Mouse (Mus musculus) hindbrain, postnatal 0 days (tissue): ENCODE measurements around the gene Stat6. TPM values are rescaled to one million over a fixed set of nuclear protein-coding genes. Genes with fewer than 3 reads are reported as not detected.

Experiments
- ATAC-seq: fragments of 200-750 bp; cut with Nextera tagmentation; 2 replicates; pipeline ENCODE4 v1.8.0; 2017; ENCODE audit warnings: mild to moderate bottlenecking, moderate TSS enrichment, moderate library complexity
- DNase-seq: peaks from one replicate; pipeline ENCODE4 v3.0.0-alpha.2; 2015; ENCODE audit warnings: low spot score
- H3K27ac ChIP-seq: fragments of 300-500 bp; sonication (generic); 2 replicates; pipeline ENCODE4 v1.5.1; 2014; ENCODE audit warnings: mild to moderate bottlenecking
- H3K27me3 ChIP-seq: fragments of 300-500 bp; sonication (generic); 2 replicates; pipeline ENCODE4 v1.6.1; 2014; ENCODE audit warnings: low read length, mixed read lengths; ENCODE audit not compliant: insufficient read depth
- H3K36me3 ChIP-seq: fragments of 300-500 bp; sonication (generic); 2 replicates; pipeline ENCODE4 v1.6.1; 2014; ENCODE audit warnings: low read length, mixed read lengths; ENCODE audit not compliant: insufficient read depth
- H3K4me1 ChIP-seq: fragments of 300-500 bp; sonication (generic); 2 replicates; pipeline ENCODE4 v1.6.1; 2014; ENCODE audit warnings: antibody characterized with exemption, low read length, mixed read lengths; ENCODE audit not compliant: insufficient read depth
- H3K4me2 ChIP-seq: fragments of 300-500 bp; sonication (generic); 2 replicates; pipeline ENCODE4 v1.6.1; 2014; ENCODE audit warnings: low read depth, mild to moderate bottlenecking, low read length, moderate library complexity, mixed read lengths
- H3K4me3 ChIP-seq: fragments of 300-500 bp; sonication (generic); 2 replicates; pipeline ENCODE4 v1.5.1; 2014; ENCODE audit warnings: low read length
- H3K9ac ChIP-seq: fragments of 300-500 bp; sonication (generic); replicated peaks from 2 replicates; pipeline ENCODE4 v1.6.1; 2014; ENCODE audit warnings: mild to moderate bottlenecking, low read length, moderate library complexity, mixed read lengths
- H3K9me3 ChIP-seq: fragments of 300-500 bp; sonication (generic); 2 replicates; pipeline ENCODE4 v1.6.1; 2016; ENCODE audit warnings: low read length, mixed read lengths
- CTCF ChIP-seq: IDR thresholded peaks from 2 replicates; pipeline ENCODE4 v1.5.1; 2016; ENCODE audit warnings: antibody characterized with exemption, control low read depth, low read depth
- WGBS: fragments of 180-500 bp; shearing (Covaris S2); extraction: QIAGEN DNeasy Blood & Tissue Kit; methylation state at CpG from one replicate; pipeline ENCODE4 v1.1.7; 2014; 5-methylcytosine and 5-hydroxymethylcytosine counted together
- polyA plus RNA-seq: library from polyadenylated mRNA; unstranded; fragments of >200 nt; fragmentation: Nextera tagmentation; extraction: Ambion mirVana; gene quantifications from 2 replicates; pipeline ENCODE4 v1.2.1, GENCODE M21; 2015
- total RNA-seq: library from RNA; depleted of rRNA; stranded (reverse); fragments of >200 nt; gene quantifications from 2 replicates; pipeline ENCODE4 v1.2.3, GENCODE M21; 2014

Stat6 gene
- total and polyA plus RNA-seq, 2 experiments from 2014 or later: 4.7 to 5.3 TPM

DNA sequence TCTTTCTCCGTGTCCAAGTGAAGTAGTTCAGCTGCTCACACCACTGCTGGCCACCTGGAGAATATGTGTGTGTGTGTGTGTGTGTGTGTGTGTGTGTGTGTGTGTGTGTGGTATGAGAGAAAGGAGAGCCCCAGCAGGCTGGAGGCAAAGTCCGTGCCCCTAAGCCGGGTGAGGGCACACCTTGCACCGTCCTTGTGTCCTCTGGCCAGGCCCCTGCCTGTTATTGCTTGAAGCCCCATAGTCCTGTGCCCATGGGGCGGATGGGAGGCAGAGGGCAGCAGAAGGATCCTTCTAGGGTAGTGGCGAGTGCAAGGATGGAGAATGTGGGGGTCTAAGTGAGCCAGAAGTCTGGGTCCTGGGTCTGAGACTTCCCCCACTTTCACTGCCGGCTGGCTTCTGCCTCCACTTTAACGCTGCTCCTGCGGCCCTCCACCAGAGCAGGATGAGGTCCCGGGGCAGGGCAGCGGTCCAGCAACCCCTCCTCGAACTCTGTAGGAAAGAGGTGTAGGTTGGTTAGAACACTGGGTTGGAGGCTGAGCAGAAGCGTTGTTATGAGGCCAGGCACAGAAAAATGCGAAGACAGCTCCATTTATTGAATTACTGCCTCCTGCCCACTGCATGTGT is 18.6 kb downstream of the Stat6 start:
- no peak for TF ChIP-seq CTCF

DNA sequence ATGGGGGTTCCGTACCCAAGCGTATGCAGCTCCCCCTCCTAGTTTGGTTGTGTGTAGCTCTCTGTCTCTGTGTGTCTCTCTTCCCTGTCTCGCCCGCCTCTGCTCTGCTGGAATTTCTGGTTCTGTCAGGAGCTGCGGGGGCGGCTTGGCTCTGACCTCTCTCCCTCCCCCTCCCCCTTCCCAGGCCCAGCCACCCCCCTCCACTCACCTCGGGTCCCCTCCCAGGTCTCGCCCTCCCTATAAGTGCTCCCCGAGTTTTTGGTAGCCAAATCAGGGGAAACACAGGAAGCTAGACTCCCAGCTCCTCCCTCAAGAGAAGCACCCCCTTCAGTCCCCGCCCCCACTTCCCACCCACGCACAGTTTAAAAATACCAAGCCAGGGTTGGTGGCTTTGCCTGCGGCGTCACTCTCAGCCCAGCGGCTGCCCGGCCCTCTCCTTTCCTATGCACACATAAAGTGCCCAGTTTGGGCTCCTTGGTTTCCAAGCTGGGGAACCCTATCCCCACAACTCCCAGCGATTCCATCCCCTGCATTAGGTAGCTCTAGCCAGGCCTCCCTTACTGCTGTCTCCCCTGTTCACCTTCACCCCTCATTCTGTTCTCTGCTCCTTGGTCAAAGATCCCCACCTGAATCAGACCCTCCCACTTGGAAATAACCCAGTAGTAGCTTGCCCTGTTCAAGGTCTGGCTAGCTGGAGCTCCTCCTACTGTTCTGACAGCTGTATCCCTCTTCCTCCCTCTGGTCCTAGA is 19.3 kb downstream of the Stat6 start:
- Histone ChIP-seq H3K27me3 (peaks cover 11% of the 10 kb centered on the region), H3K9me3 (no peaks in the 10 kb centered on the region), H3K9ac (0 out of 2 replicates have a peak overlapping the region, but pooled peaks have one; percentile 28), H3K27ac (peak overlapping the region; percentile 8; the same call in 1 of the 2 replicates), H3K4me3 (peak overlapping the region; percentile 11; the same call in 1 of the 2 replicates), H3K4me1 (peaks cover 5% of the 10 kb centered on the region; the same call in 1 of the 2 replicates), H3K36me3 (no peaks in the 10 kb centered on the region), H3K4me2 (peak overlapping the region; percentile 54)
- DNase-seq (peak; percentile 53), ATAC-seq (no peak)
- no peak for TF ChIP-seq CTCF
- WGBS: 4% methylated on average over 16 of the region's 16 CpGs

More for the DNA sequence above, 18.6 kb downstream of the Stat6 start:
- Histone ChIP-seq H3K9ac (0 out of 2 replicates have a peak overlapping the region, but pooled peaks have one; percentile 28), H3K4me2 (peak overlapping the region; percentile 54), H3K27ac (no peak overlapping the region), H3K4me3 (peak overlapping the region; percentile 11; the same call in 1 of the 2 replicates), H3K27me3 (peaks cover 9% of the 10 kb centered on the region), H3K36me3 (no peaks in the 10 kb centered on the region), H3K9me3 (no peaks in the 10 kb centered on the region), H3K4me1 (peaks cover 5% of the 10 kb centered on the region; the same call in 1 of the 2 replicates)
- DNase-seq: no peak
- ATAC-seq: no peak
- 21% methylated on average over 14 of the region's 14 CpGs for WGBS

GRCm38 (mm10) chr10:127662666-127663253 is 20.0 kb downstream of the Stat6 start:
- DNase-seq (peak; percentile 51), ATAC-seq (no peak)
- H3K27me3 ChIP-seq: peaks cover 11% of the 10 kb centered on the region
- peak overlapping the region; percentile 54 for H3K4me2 ChIP-seq
- no peak overlapping the region; the same call in 1 of the 2 replicates for H3K4me3 ChIP-seq
- 16% methylated on average over 19 of the region's 19 CpGs for WGBS
- H3K27ac ChIP-seq: peak overlapping the region; percentile 8; the same call in 1 of the 2 replicates
- peak; percentile 42 for TF ChIP-seq CTCF
- H3K4me1 ChIP-seq: peaks cover 5% of the 10 kb centered on the region; the same call in 1 of the 2 replicates
- H3K9me3 ChIP-seq: no peaks in the 10 kb centered on the region
- no peak overlapping the region for H3K9ac ChIP-seq
- no peaks in the 10 kb centered on the region for H3K36me3 ChIP-seq

GRCm38 (mm10) chr10:127663590-127663989 is 20.8 kb downstream of the Stat6 start:
- H3K9ac ChIP-seq: no peak overlapping the region
- H3K36me3 ChIP-seq: no peaks in the 10 kb centered on the region
- no peak overlapping the region for H3K27ac ChIP-seq
- peaks cover 11% of the 10 kb centered on the region for H3K27me3 ChIP-seq
- WGBS: 29% methylated on average over 5 of the region's 5 CpGs
- H3K4me3 ChIP-seq: no peak overlapping the region
- peaks cover 9% of the 10 kb centered on the region for H3K4me1 ChIP-seq
- H3K4me2 ChIP-seq: no peak overlapping the region
- DNase-seq (no peak), ATAC-seq (no peak)
- no peak for TF ChIP-seq CTCF
- no peaks in the 10 kb centered on the region for H3K9me3 ChIP-seq

- no peak overlapping the region for H3K9ac ChIP-seq
- H3K9me3 ChIP-seq: no peaks in the 10 kb centered on the region
- H3K4me2 ChIP-seq: no peak overlapping the region
- H3K27ac ChIP-seq: no peak overlapping the region
- H3K36me3 ChIP-seq: no peaks in the 10 kb centered on the region
- peaks cover 9% of the 10 kb centered on the region for H3K4me1 ChIP-seq
- WGBS: 23% methylated on average over 16 of the region's 16 CpGs
- ATAC-seq: no peak
- no peak for DNase-seq
- H3K27me3 ChIP-seq: peaks cover 11% of the 10 kb centered on the region
- H3K4me3 ChIP-seq: no peak overlapping the region
- no peak for TF ChIP-seq CTCF
Measured at GRCm38 (mm10) chr10:127664166-127664565, 21.4 kb downstream of the Stat6 start.

DNA sequence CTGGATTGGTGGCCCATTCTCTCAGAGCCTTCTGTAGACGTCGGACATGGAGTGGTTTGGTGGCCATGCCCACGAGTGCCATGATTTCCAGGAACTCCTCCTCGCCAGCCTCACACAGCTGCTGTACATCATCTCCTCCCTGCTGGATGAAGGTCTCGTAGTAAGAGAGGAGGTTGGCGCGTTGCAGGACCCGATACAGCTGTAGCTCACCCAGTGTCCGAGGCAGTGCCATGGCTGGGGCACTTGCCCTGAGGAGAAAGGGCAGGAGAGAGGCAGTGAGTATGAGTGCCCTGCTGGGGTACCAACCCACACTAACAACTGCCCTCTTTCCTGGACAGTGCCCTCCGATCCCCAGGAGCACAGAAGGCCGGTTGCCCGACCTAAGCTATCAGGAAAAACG is 22.1 kb downstream of the Stat6 start:
- Histone ChIP-seq H3K27ac (no peak overlapping the region), H3K9ac (no peak overlapping the region), H3K4me2 (peak overlapping the region; percentile 13; the same call in 1 of the 2 replicates), H3K36me3 (no peaks in the 10 kb centered on the region), H3K9me3 (no peaks in the 10 kb centered on the region), H3K4me3 (no peak overlapping the region), H3K27me3 (peaks cover 11% of the 10 kb centered on the region), H3K4me1 (peaks cover 9% of the 10 kb centered on the region)
- DNase-seq: no peak
- ATAC-seq: no peak
- TF ChIP-seq CTCF: no peak
- 32% methylated on average over 13 of the region's 13 CpGs for WGBS
